Mouse (Mus musculus) kidney, postnatal 4 days (tissue): ENCODE measurements at regions not wholly inside any gene's neighbourhood (a gene's known extent, or its start where the extent isn't known, plus 50 kb on each side); places are given as distances from the start of the nearest gene placed in this dataset.
A peak's percentile ranks its signal among the peaks of the same experiment; 100 is the strongest.
"Not testable (repeated sequence)": the region's sequence is repeated elsewhere in the genome, so short reads cannot be mapped to it uniquely, and the experiment has no call there.

Experiments
- DNase-seq, 2 experiments: peaks; one replicate each; pipeline ENCODE4 v3.0.0; 2021; ENCODE audit warnings: mixed read lengths in 2 of 2

DNA sequence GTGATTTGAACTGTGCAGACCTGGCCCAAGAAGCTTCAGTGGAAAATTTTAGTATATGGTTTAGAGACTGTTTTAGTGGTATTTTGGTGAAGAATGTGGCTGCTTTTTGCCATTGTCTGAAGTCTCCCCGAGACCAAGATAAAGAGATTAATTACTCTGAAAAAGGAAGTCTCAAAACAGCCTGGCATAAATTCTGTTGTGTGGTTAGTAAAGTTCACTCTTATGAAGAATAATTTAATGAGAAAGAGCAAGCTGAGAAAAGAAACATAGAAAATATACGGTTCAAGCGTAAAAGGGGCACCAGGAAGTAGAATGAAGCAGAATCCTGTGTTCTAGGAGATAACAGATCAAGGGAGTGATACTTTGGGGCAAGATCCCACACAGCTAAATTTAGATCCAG, 144.0 kb upstream of the Palmd start:
- no peak for DNase-seq

DNA sequence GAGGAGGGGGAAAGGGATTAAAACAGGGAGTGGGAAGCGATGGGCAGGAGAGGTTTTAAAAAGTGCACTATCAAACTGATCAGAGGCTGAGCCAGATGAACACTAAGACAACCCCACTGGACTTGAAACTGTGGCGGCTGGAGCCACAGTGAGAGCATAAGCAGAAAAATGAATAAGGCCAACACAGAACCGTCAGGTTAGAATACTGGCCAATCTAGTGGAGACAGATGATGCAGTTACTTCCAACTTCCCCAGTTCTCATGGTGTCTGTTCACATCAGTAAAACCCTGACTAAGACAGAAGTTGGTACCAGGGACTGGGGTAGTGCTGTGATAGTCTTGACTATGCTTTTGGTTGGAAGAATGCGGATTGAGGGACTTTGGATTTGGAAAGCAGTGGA, 143.5 kb upstream of the Palmd start:
- no peak for DNase-seq

GRCm38 (mm10) chr3:117108966-117109700, 140.3 kb upstream of the Palmd start:
- peak in 1 of 2 experiments; percentile 23 for DNase-seq

DNA sequence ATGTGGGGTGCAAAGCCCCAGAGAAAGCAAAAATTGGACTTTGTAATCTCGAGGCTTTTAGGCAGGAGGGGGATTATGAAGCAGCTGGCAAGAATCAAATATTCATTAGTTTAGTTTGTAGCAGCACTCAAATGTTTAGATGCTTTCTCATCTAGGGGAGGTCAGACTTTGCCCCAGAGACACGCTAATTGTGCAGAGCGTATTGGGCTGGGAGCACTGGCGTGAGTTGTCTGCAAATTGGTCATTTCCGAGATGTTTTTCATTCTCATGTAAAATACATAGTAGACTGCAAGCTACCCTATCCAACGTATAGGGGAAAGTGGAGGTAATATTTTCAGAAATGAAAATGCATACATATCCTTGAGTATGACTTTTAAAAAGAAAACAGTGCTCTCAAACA, 139.2 kb upstream of the Palmd start:
- no peak for DNase-seq

DNA sequence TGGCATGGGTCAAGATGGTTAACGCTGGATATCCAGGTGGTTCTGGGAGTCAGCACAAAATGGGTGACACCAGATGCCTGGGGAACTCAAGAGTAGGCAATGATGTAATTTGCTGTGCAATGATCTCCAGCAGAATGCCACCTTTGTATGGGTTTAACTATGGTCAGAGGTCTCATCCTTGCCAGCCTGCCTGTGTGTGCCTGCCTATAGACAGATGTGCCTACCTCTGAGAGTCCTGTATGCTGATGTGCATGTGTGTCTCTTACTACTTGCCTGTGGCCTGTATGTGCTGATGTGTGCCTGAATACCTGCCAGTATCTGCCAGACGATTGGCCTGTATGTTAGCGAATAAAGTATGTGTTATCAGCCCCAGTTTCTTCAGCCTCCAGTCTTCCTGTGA, 138.6 kb upstream of the Palmd start:
- DNase-seq, result no peak

- no peak for DNase-seq
Observed at GRCm38 (mm10) chr3:117087646-117088045, 118.9 kb upstream of the Palmd start.

- no peak for DNase-seq
Observed at GRCm38 (mm10) chr3:117076734-117077133, 107.9 kb upstream of the Palmd start.

DNA sequence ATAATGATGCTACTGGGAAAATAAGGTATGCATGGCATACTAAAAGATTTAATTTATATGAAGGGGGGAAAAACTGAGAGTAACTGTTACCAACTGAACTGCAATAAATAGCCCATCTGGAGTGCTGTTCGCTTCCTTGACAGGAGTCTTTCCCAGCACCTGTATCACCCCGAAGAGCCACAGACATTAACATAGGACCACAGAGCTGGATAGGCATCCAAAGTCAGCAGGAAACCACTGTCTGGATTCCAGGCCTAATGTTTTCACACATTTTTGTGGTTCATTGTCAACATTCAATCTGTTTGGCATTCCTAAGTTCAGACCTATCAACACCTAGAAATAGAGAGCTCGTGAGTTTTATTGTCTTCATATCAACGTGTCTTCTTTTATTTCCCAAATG, 104.6 kb upstream of the Palmd start:
- DNase-seq, result no peak

GRCm38 (mm10) chr3:117072998-117073397, 104.2 kb upstream of the Palmd start:
- peak; percentile 5 to 22 for DNase-seq

GRCm38 (mm10) chr3:117071851-117072250, 103.1 kb upstream of the Palmd start:
- DNase-seq, result no peak

- peak in 1 of 2 experiments; percentile 3 for DNase-seq
Observed at GRCm38 (mm10) chr3:117067470-117068053, 98.8 kb upstream of the Palmd start.

- no peak for DNase-seq
Observed at GRCm38 (mm10) chr3:117065904-117066303, 97.1 kb upstream of the Palmd start.

DNA sequence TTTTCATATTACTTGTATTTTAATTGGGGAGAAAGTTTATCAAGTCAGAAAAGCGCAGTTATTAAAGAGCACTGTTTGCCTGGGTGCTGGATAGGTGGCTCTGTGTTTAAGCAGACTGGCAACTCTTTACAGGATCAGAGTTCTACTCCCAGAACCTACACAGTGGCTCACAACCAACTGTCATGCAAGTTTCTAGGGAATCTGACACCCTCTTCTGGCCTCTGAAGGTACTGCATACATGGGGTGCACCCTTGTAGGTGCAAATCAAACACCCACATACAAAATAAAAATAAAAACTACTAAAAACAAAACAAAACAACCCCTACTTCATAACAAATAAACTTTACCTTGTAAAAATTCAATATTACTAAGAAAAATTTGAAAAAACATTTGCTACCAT, 93.0 kb upstream of the Palmd start:
- peak; percentile 10 to 11 for DNase-seq

DNA sequence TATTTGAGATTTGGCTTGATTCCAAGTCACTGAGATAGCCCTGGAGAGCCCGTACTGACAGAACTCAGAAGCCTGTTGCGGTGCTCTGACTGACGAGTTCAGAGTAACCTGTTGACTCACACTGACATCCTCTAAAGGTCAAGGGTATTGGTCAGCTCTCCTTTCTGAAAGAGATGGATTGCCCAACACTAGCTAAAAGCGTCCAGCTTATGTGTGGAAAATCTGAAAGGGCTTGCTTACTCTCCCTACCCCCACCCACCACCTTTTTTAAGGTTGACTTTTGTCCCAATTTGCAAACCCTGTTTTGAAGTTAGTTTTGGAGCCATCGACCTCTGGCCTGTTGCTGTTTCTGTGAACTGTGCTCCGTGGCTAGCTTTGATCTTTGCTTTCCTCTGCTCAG, 92.4 kb upstream of the Palmd start:
- no peak for DNase-seq

- DNase-seq, result not testable (repeated sequence)
Observed at GRCm38 (mm10) chr3:117054711-117055110, 85.9 kb upstream of the Palmd start.

DNA sequence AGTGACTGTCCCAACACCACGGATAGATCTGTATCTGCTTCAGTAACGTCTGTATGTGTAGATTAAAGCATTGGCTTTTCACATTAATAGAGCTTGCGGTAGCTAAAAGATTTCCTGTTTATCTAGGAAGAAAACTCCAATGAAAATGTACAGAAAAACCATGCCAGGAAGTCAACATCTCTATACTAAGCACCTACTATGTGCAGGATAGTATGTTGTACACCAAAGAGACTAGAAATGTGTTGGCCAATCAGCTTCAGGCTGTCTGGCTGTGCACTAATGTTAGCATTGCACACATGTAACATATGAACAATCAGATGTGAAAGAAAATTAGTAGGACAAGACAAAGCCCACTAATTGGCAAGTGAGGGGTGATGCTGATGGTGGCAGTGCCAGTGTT, 82.6 kb upstream of the Palmd start:
- no peak for DNase-seq

- no peak for DNase-seq
Observed at GRCm38 (mm10) chr3:117050909-117051308, 82.1 kb upstream of the Palmd start.

- DNase-seq, result no peak
Observed at GRCm38 (mm10) chr3:117049410-117049809, 80.6 kb upstream of the Palmd start.

GRCm38 (mm10) chr3:117044809-117045208, 76.0 kb upstream of the Palmd start:
- no peak for DNase-seq

GRCm38 (mm10) chr3:117044304-117044703, 75.5 kb upstream of the Palmd start:
- DNase-seq, result no peak

GRCm38 (mm10) chr3:117038928-117039300, 70.1 kb upstream of the Palmd start:
- DNase-seq, result no peak

DNA sequence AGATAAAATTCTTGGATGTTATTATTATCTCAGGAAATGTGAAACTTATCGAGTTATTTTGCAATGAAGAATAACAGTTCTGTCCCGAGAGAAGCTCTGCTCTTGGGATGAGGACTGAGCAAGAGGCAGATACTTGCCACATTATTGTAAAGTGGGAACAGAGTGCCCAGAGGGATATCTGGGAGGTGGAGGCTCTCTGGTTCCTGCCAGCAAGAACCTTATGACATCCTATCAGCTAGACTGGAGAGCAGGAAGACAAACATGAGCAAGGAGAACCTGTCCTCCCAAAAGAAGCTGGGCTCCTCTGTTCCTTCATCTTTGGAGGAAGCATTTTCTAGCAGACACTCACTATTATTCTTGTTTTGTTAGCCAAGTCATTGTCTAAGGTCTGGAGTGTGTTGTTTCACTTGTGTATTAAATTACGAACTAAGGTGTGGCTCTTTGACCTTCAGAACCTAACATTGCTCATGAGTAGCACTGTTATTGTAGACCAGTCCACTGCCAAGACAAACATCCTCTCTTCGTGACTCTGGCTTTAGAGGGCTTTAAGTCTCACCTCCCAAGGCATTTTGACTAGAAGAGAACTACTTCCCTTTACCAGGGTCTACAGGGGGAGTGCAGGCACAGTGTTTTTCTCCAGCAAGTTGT, 69.6 kb upstream of the Palmd start:
- DNase-seq, result no peak
